Mouse (Mus musculus) brown adipose tissue, adult 24 weeks (tissue): ENCODE results near the gene Crym. TPM values are rescaled to one million over a fixed set of nuclear protein-coding genes. Genes with fewer than 3 reads are reported as not detected.

Experiments
- H3K27ac ChIP-seq: fragments of 200-500 bp; replicated peaks from 2 replicates; pipeline ENCODE4 v1.5.1; 2012; ENCODE audit warnings: low read depth, mild to moderate bottlenecking, low read length
- H3K4me1 ChIP-seq: fragments of 200-500 bp; 2 replicates; pipeline ENCODE4 v1.6.1; 2012; ENCODE audit warnings: low read length, mixed read lengths; ENCODE audit not compliant: control insufficient read depth, insufficient read depth, insufficient read length
- H3K4me3 ChIP-seq: fragments of 200-500 bp; 2 replicates; pipeline ENCODE4 v1.5.1; 2012; ENCODE audit warnings: low read depth, mild to moderate bottlenecking, low read length, moderate library complexity; ENCODE audit not compliant: insufficient read depth
- polyA plus RNA-seq: library from polyadenylated mRNA; stranded (reverse); fragments of >200 nt; gene quantifications from 2 replicates; pipeline ENCODE4 v1.2.4, GENCODE M21; 2012; ENCODE audit not compliant: missing spikeins, insufficient read depth, insufficient read length

The Crym gene
- polyA plus RNA-seq, 1 experiment: not detected

DNA sequence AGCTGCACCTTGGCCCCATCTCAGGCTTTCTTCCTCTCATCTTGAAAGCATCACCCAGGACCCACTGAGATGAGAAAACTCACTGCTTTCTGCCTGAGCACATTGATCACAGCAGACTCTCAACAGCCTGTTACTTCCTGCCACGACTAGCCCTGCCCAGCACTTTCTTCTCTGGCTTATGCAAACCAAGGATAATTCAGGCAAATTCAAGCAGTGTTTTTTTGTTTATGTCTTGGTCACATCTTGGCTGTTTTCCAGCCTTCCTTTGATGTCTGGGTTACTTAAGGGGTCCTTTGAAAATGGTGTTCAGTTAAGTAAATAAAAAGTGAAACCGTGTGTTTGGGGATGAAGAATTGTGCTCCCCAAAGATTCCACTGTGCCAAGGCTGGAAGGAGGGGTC lies 23.0 kb downstream of the Crym start:
- Histone ChIP-seq H3K27ac (no peak overlapping the region), H3K4me3 (no peak overlapping the region), H3K4me1 (no peaks in the 10 kb centered on the region)

DNA sequence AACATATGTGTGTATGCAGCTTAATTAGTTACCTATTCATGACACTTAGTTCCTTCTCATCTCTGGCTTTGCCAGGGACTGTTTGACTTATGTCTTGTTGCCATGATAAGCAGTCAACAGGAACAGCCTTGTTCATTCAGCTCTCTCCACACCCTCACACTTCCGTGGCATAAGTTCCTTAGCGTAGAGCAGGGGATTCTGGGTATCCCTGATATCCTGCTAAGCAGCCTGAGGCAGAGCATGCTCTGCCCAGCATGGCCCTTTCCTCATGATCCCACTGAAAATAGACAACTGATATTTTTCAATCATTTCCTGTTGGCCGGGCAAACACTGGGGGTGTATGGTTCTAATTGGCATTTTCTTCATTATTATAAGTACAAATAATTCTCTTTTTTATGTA lies 24.3 kb downstream of the Crym start:
- H3K4me3 ChIP-seq: no peak overlapping the region
- H3K4me1 ChIP-seq: no peaks in the 10 kb centered on the region
- H3K27ac ChIP-seq: no peak overlapping the region

DNA sequence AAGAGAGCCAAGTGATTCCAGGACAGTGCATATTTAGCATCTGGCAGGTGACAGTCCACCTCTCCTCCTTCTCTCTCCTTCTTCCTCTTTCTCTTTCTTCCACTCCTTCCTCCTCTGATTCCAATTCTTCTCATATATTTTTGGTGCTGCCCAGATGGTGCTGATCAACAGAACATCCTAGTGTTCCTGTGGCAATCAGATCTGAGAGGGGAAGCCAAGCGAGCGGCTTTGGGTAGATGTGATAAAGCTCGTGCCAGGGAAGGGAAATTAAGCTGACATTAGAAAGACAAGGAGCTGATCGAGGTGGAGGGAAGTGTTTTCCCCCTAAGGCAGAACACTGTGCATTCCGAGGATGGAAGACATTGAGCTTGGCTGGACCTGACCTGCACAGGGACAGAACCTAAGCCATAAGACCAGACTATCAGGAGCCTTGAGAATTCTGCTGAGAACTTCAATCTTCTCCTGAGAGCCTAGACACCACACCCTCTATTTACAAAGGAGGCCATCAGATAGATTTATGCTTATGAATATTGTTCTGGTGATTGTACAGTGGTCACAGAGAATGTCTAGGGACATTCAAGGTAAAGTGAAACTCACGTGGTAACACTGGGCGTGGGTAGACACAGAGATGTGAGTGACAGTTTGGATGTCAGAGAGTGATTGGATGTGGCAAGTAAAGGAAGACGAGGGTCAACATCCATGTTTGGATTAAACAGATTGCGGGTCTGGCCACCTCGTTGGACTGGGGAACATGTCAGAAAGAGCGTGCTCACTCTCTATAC lies 27.0 kb downstream of the Crym start:
- H3K4me1 ChIP-seq: no peaks in the 10 kb centered on the region
- no peak overlapping the region for H3K4me3 ChIP-seq
- no peak overlapping the region for H3K27ac ChIP-seq

DNA sequence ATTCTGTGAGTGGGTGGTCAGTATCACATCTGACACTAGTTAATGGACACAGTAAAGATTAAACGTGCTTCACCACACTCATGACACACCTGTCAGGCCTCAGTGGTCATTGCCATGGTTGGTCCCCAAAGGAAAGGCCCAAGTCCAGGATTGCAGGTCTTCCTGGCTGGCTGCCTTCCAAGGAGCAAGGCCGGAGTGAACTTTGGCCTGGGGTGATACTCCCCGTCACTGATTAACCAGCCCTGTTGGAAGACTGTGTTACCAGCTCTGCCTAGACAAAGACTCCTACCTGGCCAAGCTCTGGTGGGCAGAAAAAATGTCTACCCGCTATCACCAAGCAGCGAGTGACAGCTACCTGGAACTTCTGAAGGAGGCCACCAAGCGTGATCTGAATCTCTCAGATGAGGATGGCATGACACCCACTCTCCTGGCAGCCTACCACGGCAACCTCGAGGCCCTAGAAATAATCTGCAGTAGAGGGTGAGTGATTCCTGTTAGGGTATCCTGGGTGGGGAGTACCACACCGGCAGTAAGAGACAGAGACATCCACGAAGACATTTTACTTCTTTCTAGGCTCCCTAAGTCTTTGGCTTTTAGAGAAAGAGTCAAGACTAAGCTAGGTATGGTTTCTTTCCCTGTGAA lies 28.2 kb downstream of the Crym start, which contains the start of gene Anks4b:
Anks4b (plus strand) TSS at position 256 of the 642 bp plus-strand sequence.
- Histone ChIP-seq H3K4me1 (no peaks in the 10 kb centered on the region), H3K4me3 (no peak within 1 kb of the TSS), H3K27ac (no peak within 1 kb of the TSS)

DNA sequence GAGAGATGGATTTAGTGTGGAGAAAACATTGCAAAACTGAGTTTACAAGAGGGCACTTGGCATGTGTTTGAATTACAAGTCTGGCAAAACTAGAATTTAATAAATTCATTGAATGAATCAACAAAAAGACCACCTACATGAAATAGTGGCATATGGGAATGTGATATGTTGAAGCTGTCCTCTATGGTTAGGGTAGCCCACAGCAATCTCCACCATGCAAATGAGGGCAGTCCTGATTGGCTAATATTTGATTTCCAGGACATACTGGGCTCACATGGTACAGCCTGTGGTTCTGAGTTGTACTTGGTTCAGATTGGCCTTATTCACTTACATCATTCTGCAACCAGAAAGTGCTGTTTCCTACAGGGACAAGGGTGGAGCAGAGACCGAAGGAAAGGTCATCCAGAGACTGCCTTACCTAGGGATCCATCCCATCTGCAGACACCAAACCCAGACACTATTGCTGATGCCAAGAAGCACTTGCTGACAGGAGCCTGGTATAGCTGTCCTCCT lies 29.7 kb downstream of the Crym start:
- Histone ChIP-seq H3K4me1 (no peaks in the 10 kb centered on the region), H3K4me3 (no peak overlapping the region), H3K27ac (no peak overlapping the region)

DNA sequence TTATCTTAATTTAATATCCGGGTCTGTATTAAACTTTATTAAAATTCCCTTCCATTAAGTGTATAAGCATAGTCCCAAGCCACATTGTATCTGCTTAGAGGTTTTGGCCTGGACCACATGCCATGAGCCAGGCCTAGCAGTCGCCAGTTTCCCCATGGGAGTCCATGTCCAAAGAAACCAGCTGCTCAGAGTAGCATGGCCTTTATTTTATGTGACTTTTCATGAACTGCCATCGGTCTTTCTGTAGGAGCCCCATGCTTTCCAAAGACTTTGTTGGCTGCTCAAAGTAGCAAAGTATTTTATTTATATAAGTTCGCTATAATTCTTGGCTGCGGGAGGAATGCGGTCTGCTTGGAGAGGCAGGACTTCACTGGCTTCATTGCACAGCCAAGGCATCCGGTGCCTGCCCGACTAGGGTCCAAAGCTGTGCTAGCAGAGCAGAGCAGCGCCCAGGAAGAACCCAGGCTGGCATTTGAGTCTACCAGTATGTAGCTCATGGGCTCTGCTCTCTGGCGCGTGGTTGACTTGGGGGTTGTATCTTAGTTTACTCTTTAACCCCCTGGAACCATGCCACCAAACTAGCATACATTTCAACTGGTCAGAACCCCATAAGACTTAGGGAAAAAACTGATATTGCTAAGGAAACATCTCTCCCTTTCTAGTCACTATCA lies 38.2 kb downstream of the Crym start:
- Histone ChIP-seq H3K4me3 (no peak overlapping the region), H3K4me1 (no peaks in the 10 kb centered on the region), H3K27ac (no peak overlapping the region)

DNA sequence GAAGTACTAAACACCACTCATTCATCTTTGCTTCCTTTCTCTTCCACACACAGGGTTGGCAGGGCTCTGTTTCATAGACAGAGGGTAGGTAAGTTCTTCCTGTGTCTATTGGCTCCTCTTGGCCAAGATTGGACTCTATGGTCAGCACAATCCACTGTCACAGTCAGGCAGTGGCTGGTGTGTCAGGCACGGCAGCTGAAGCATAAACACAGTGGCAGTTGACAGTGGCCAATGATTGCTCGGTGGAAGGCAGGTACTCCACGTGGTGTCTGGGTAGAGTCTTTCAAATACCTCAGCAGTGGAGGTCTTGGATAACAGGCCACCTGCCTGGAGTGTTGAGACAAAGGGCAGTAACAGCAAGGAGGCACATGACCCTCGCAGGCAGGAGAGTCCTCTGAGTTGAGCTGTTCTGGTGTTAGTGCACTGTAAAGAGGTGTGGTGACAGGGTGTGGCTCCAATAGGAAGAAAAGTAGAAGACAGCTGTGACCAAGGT lies 43.7 kb downstream of the Crym start:
- H3K4me1 ChIP-seq: no peaks in the 10 kb centered on the region
- no peak overlapping the region for H3K4me3 ChIP-seq

DNA sequence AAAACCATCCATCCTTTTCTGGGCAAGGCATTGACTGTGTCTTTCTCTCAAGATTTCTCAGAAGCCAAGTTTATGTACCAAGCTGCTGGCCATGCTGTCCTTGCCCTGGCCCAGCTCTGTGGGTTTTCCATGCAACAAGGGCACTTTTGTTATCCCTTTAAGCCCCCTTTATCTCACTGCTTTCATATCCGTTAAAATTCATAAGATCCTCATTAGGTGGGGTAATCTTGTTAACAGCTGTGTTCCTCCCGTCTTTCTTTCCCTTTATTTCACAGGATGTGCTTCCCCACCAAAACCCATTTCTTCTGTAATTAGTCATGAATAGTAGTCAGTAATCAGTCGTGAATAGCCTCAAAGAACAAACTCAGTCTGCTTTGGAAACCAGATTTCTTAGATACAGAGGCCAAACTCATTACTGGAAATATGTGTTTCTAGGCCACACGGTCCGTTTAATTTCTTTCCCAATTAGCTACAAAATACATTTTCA lies 44.3 kb downstream of the Crym start:
- Histone ChIP-seq H3K4me1 (no peaks in the 10 kb centered on the region), H3K27ac (no peak overlapping the region), H3K4me3 (no peak overlapping the region)

More for the DNA sequence above, 43.7 kb downstream of the Crym start:
- no peak overlapping the region for H3K27ac ChIP-seq

DNA sequence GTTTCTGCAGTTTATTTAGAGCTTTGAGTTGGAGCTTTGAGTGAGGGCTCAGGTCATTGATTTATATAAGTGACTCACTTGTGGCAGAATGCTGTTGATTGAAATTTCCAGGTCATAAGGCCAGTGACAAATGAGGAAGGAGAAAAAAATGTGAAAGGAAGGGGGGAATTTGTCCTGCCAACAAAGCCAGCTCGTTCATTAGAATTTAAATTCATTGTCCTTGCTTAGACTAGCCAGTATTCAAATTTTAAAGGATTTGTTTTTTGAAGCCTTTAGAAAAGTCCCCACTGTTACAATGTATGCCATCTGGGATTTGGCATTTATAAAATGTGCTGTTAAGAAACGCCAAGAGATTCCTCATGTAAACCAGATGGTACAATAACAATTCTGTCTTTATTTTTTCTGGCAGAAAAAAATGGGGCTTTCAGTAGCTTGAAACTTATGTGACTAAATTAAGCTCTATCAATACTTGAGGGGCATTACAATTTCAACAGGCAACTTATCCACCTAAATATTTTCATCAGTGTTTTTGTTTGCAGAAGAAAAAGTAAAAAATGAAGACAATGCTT lies 45.0 kb downstream of the Crym start:
- Histone ChIP-seq H3K27ac (no peak overlapping the region), H3K4me3 (no peak overlapping the region)

DNA sequence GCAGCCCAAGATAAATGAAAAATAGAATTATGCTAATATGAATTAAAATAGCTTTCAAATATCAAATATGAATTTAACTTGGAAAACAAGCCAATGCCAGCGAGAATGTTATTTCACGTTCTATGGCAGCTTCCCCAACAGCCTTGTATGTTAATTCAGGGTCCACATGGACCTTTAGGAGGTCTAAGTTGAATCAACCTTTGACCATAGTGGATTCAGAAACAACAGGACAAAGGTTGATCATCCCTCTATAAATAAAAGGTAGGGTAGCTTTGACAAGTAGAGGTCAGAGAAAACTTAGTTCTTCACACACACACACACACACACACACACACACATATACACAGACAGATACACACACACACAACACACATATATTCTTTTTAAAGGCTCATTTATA lies 51.0 kb downstream of the Crym start:
- H3K4me1 ChIP-seq: no peaks in the 10 kb centered on the region; the same call in 1 of the 2 replicates
- no peak overlapping the region for H3K4me3 ChIP-seq
- H3K27ac ChIP-seq: no peak overlapping the region

More for the DNA sequence above, 45.0 kb downstream of the Crym start:
- no peaks in the 10 kb centered on the region for H3K4me1 ChIP-seq

DNA sequence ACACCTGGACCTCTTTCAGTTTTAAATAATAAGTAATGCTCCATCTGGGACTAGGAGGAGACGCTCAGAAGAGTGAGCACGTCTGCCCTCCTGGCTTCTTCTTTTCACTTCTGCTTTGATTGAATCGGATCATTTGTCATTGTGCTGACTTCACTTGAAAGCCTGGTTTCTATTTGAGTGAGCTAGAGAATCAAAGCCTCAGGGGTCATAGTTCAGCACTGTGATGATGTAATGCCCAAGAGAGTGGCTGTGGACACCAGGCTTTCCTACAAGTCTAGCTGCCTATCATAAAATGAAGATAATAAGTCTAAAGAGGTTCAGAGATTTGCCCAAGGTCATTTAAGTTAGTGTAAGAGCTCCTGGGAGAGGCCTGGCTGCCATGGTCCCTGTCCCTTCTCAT lies 51.7 kb downstream of the Crym start:
- Histone ChIP-seq H3K4me3 (no peak overlapping the region), H3K4me1 (no peaks in the 10 kb centered on the region; the same call in 1 of the 2 replicates), H3K27ac (0 out of 2 replicates have a peak overlapping the region, but pooled peaks have one; percentile 11)

DNA sequence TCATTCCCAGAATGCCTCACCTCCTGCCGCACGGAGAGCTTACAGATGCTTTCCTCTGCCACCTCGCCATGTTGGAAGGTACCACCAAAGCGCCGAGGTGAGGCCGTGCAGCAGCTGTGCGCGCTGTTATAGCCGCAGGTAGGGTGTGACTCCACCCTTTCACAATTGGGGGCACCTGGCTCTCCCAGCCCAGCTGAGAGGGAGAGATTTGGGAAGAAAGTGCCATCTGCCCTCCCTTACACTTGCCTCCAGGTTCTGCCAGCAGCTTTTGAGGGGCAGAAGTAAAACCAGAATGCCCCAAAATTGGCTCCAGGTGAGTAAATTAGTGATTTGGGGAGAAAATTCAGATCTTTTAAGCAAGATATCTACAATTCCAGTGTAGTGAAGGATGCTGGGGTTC lies 56.7 kb downstream of the Crym start, which contains the start of gene Zp2:
Zp2 (minus strand) TSS at position 101 of the 400 bp plus-strand sequence.
- Histone ChIP-seq H3K4me3 (no peak within 1 kb of the TSS), H3K27ac (no peak within 1 kb of the TSS), H3K4me1 (no peaks in the 10 kb centered on the region; the same call in 1 of the 2 replicates)

DNA sequence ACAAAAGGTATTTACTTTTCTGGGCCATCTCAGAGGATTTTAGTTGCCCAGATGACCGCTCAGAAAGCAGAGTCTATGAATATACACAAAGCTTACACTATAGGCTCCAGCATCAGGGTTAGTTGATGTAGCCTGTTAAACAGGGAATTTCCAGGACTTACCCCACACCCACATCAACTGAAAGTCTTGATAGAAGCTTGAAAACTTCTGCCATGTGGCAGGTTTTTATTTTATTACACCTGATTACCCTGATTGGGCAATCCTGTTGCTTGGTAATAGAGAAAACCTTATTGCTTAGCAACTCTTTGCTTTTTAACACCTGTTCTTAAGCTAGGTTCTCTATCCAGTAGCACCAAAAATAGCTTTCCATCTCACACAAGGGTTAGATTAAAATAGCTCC lies 59.2 kb downstream of the Crym start:
- H3K4me3 ChIP-seq: no peak overlapping the region
- H3K4me1 ChIP-seq: no peaks in the 10 kb centered on the region
- no peak overlapping the region for H3K27ac ChIP-seq
